Mouse (Mus musculus) neural tube, embryonic 11.5 days (tissue): ENCODE measurements around the gene Gnaz. TPM values are rescaled to one million over a fixed set of nuclear protein-coding genes. Genes with fewer than 3 reads are reported as not detected.

ENCODE experiments used
- ATAC-seq: fragments of 200-750 bp; cut with Nextera tagmentation; 2 replicates; pipeline ENCODE4 v1.8.0; 2017; ENCODE audit warnings: moderate number of reproducible peaks, mild to moderate bottlenecking, moderate TSS enrichment, moderate library complexity; ENCODE audit not compliant: insufficient read depth, low FRiP score, low TSS enrichment
- DNase-seq: peaks from one replicate; pipeline ENCODE4 v3.0.0-alpha.2; 2015; ENCODE audit warnings: low spot score
- H3K27ac ChIP-seq: fragments of 300-500 bp; sonication (generic); 2 replicates; pipeline ENCODE4 v1.5.1; 2014; ENCODE audit warnings: low read depth, mild to moderate bottlenecking, low read length
- H3K27me3 ChIP-seq: fragments of 300-500 bp; sonication (generic); 2 replicates; pipeline ENCODE4 v1.6.1; 2014; ENCODE audit warnings: mild to moderate bottlenecking, low read length, mixed read lengths; ENCODE audit not compliant: control insufficient read depth, insufficient read depth
- H3K36me3 ChIP-seq: fragments of 300-500 bp; sonication (generic); 2 replicates; pipeline ENCODE4 v1.6.1; 2014; ENCODE audit warnings: mild to moderate bottlenecking, low read length, moderate library complexity, mixed read lengths; ENCODE audit not compliant: control insufficient read depth, insufficient read depth
- H3K4me1 ChIP-seq: fragments of 300-500 bp; sonication (generic); 2 replicates; pipeline ENCODE4 v1.6.1; 2014; ENCODE audit warnings: low read length, mixed read lengths; ENCODE audit not compliant: control insufficient read depth, insufficient read depth
- H3K4me2 ChIP-seq: fragments of 300-500 bp; sonication (generic); 2 replicates; pipeline ENCODE4 v1.6.1; 2014; ENCODE audit warnings: low read depth, mild to moderate bottlenecking, moderate library complexity
- H3K4me3 ChIP-seq: fragments of 300-500 bp; sonication (generic); 2 replicates; pipeline ENCODE4 v1.5.1; 2014; ENCODE audit warnings: low read depth, low read length
- H3K9ac ChIP-seq: fragments of 300-500 bp; sonication (generic); 2 replicates; pipeline ENCODE4 v1.6.1; 2014; ENCODE audit warnings: mild to moderate bottlenecking, low read length
- H3K9me3 ChIP-seq: fragments of 300-500 bp; sonication (generic); 2 replicates; pipeline ENCODE4 v1.6.1; 2016; ENCODE audit warnings: low read length; ENCODE audit not compliant: control insufficient read depth
- WGBS: fragments of 180-500 bp; shearing (Covaris S2); extraction: QIAGEN DNeasy Blood & Tissue Kit; methylation state at CpG from one replicate; pipeline ENCODE4 v1.1.7; 2014; 5-methylcytosine and 5-hydroxymethylcytosine counted together
- polyA plus RNA-seq: library from polyadenylated mRNA; unstranded; fragments of >200 nt; fragmentation: Nextera tagmentation; extraction: Ambion mirVana; gene quantifications from 2 replicates; pipeline ENCODE4 v1.2.1, GENCODE M21; 2014

Gene Gnaz
- polyA plus RNA-seq, 1 experiment from 2014 or later = 16.0 TPM

- peak; percentile 80 for ATAC-seq
- Histone ChIP-seq H3K36me3 (no peaks in the 10 kb centered on the region), H3K27ac (peak within 1 kb of the TSS; percentile 75), H3K4me2 (peak within 1 kb of the TSS; percentile 77), H3K9ac (peak within 1 kb of the TSS; percentile 79), H3K9me3 (no peaks in the 10 kb centered on the region), H3K4me3 (peak within 1 kb of the TSS; percentile 77), H3K27me3 (no peaks in the 10 kb centered on the region), H3K4me1 (peaks cover 26% of the 10 kb centered on the region)
- under 1% methylated on average over 46 of the region's 73 CpGs for WGBS
- DNase-seq = peak; percentile 87
These were observed 93.4 kb downstream of the Gnaz start, which contains the start of gene Bcr for GRCm38 (mm10) chr10:75060217-75060842. TSS of gene Bcr (plus strand) at chr10:75060592.

GRCm38 (mm10) chr10:75060843-75061235, 93.9 kb downstream of the Gnaz start:
- Histone ChIP-seq H3K27me3 (no peaks in the 10 kb centered on the region), H3K36me3 (no peaks in the 10 kb centered on the region), H3K9ac (peak overlapping the region; percentile 79), H3K4me2 (peak overlapping the region; percentile 77), H3K4me3 (peak overlapping the region; percentile 77), H3K9me3 (no peaks in the 10 kb centered on the region), H3K4me1 (peaks cover 26% of the 10 kb centered on the region), H3K27ac (peak overlapping the region; percentile 75)
- DNase-seq (peak; percentile 38), ATAC-seq (peak; percentile 45; the same call in 1 of the 2 replicates)
- 0% methylated on average over 29 of the region's 48 CpGs for WGBS

GRCm38 (mm10) chr10:75061341-75062188, 94.6 kb downstream of the Gnaz start:
- no peaks in the 10 kb centered on the region for H3K9me3 ChIP-seq
- 1% methylated on average over 66 of the region's 71 CpGs for WGBS
- H3K36me3 ChIP-seq = no peaks in the 10 kb centered on the region
- no peak overlapping the region for H3K27ac ChIP-seq
- peak overlapping the region; percentile 79 for H3K9ac ChIP-seq
- H3K27me3 ChIP-seq = no peaks in the 10 kb centered on the region
- ATAC-seq = no peak
- H3K4me2 ChIP-seq = peak overlapping the region; percentile 77
- peak overlapping the region; percentile 77 for H3K4me3 ChIP-seq
- peaks cover 24% of the 10 kb centered on the region for H3K4me1 ChIP-seq
- peak; percentile 43 for DNase-seq

GRCm38 (mm10) chr10:75062189-75062561, 95.2 kb downstream of the Gnaz start:
- Histone ChIP-seq H3K9me3 (no peaks in the 10 kb centered on the region), H3K27ac (no peak overlapping the region), H3K4me3 (peak overlapping the region; percentile 77), H3K4me1 (peaks cover 24% of the 10 kb centered on the region), H3K27me3 (no peaks in the 10 kb centered on the region), H3K4me2 (peak overlapping the region; percentile 77), H3K9ac (peak overlapping the region; percentile 0; the same call in 1 of the 2 replicates), H3K36me3 (no peaks in the 10 kb centered on the region)
- DNase-seq (peak; percentile 18), ATAC-seq (no peak)
- WGBS = 17% methylated on average over 6 of the region's 6 CpGs

GRCm38 (mm10) chr10:75062621-75063020, 95.6 kb downstream of the Gnaz start:
- ATAC-seq (no peak), DNase-seq (no peak)
- WGBS = 51% methylated on average over 6 of the region's 6 CpGs

GRCm38 (mm10) chr10:75063301-75063965, 96.5 kb downstream of the Gnaz start:
- Histone ChIP-seq H3K4me3 (0 out of 2 replicates have a peak overlapping the region, but pooled peaks have one; percentile 77), H3K4me1 (peaks cover 24% of the 10 kb centered on the region), H3K9ac (no peak overlapping the region), H3K9me3 (no peaks in the 10 kb centered on the region), H3K27me3 (no peaks in the 10 kb centered on the region), H3K4me2 (peak overlapping the region; percentile 77), H3K36me3 (no peaks in the 10 kb centered on the region), H3K27ac (no peak overlapping the region)
- 79% methylated on average over 12 of the region's 12 CpGs for WGBS
- ATAC-seq (no peak), DNase-seq (no peak)

More at GRCm38 (mm10) chr10:75062621-75063020, 95.6 kb downstream of the Gnaz start:
- Histone ChIP-seq H3K4me3 (peak overlapping the region; percentile 77), H3K27ac (no peak overlapping the region), H3K4me1 (peaks cover 24% of the 10 kb centered on the region), H3K36me3 (no peaks in the 10 kb centered on the region), H3K4me2 (peak overlapping the region; percentile 77), H3K27me3 (no peaks in the 10 kb centered on the region), H3K9ac (no peak overlapping the region), H3K9me3 (no peaks in the 10 kb centered on the region)

GRCm38 (mm10) chr10:75065691-75066090, 98.7 kb downstream of the Gnaz start:
- ATAC-seq (no peak), DNase-seq (no peak)
- Histone ChIP-seq H3K27ac (no peak overlapping the region), H3K4me2 (no peak overlapping the region), H3K36me3 (no peaks in the 10 kb centered on the region), H3K4me1 (peaks cover 19% of the 10 kb centered on the region; the same call in 1 of the 2 replicates), H3K27me3 (no peaks in the 10 kb centered on the region), H3K4me3 (no peak overlapping the region), H3K9me3 (no peaks in the 10 kb centered on the region), H3K9ac (no peak overlapping the region)
- WGBS = 76% methylated on average over 6 of the region's 6 CpGs
